Mouse (Mus musculus) small intestine, adult 2 months (tissue): Measurements from ENCODE around the gene Qsox2.

Experiments used
- CTCF ChIP-seq: fragments of 200-500 bp; IDR thresholded peaks from 2 replicates; pipeline ENCODE4 v1.5.1; 2012; ENCODE audit warnings: low read depth, mild to moderate bottlenecking, control low read depth, inconsistent platforms, low read length, moderate library complexity, mixed read lengths; ENCODE audit not compliant: insufficient replicate concordance, insufficient read length; ENCODE audit errors: extremely low read depth
- POLR2A ChIP-seq: fragments of 200-500 bp; IDR thresholded peaks from 2 replicates; pipeline ENCODE4 v1.6.1; 2012; ENCODE audit warnings: low read depth, mild to moderate bottlenecking, control low read depth, inconsistent platforms, low read length, moderate library complexity

- TF ChIP-seq CTCF (no peak), POLR2A (no peak)
These were observed 3.1 kb downstream of the Qsox2 start for GRCm38 (mm10) chr2:26234253-26234652.
